Mouse (Mus musculus) megakaryocyte progenitor cell, adult 5-6 weeks (primary cell): ENCODE data around the gene Rpl4. TPM values are rescaled to one million over a fixed set of nuclear protein-coding genes. Genes with fewer than 3 reads are reported as not detected.

Experiments used
- total RNA-seq, 2 experiments: library from RNA; stranded (forward) in 1 of 2; stranded (reverse) in 1 of 2; fragments of 157-497, 149-512 nt in 1 of 2; fragments of 200-1000 nt in 1 of 2; gene quantifications; 2 replicates each; pipeline versions ENCODE4 v1.2.3 to v1.2.4; 2015 to 2017

The Rpl4 gene
- total RNA-seq, 2 experiments from 2014 or later = 2,914 to 4,331 TPM

Other genes starting within 250 kb of the Rpl4 start
- 0.34 and 0.72 TPM in 2 replicates for gene Smad6, start 151.3 kb upstream of the Rpl4 start, total RNA-seq (2015)
- gene Smad6, start 151.3 kb upstream of the Rpl4 start, total RNA-seq (2017) = 1.2 TPM in 2 replicates
- gene Lctl, start 56.2 kb upstream of the Rpl4 start, total RNA-seq (2015) = not detected in 2 replicates
- not detected in 2 replicates for gene Lctl, start 56.2 kb upstream of the Rpl4 start, total RNA-seq (2017)
- gene Zwilch, start 271 bp upstream of the Rpl4 start, total RNA-seq (2015) = 37.7 and 48.5 TPM in 2 replicates
- 134 and 155 TPM in 2 replicates for gene Zwilch, start 271 bp upstream of the Rpl4 start, total RNA-seq (2017)
- 16.5 and 20.7 TPM in 2 replicates for gene Snapc5, start 5.9 kb downstream of the Rpl4 start, total RNA-seq (2015)
- gene Snapc5, start 5.9 kb downstream of the Rpl4 start, total RNA-seq (2017) = 47.4 and 48.2 TPM in 2 replicates
- 0.62 and 0.88 TPM in 2 replicates for gene Uchl4, start 61.8 kb downstream of the Rpl4 start, total RNA-seq (2015)
- 1.1 and 1.4 TPM in 2 replicates for gene Uchl4, start 61.8 kb downstream of the Rpl4 start, total RNA-seq (2017)
- 34.0 and 38.3 TPM in 2 replicates for gene Map2k1, start 80.3 kb downstream of the Rpl4 start, total RNA-seq (2015)
- 47.0 and 54.7 TPM in 2 replicates for gene Map2k1, start 80.3 kb downstream of the Rpl4 start, total RNA-seq (2017)
- 280 and 286 TPM in 2 replicates for gene Tipin, start 108.2 kb downstream of the Rpl4 start, total RNA-seq (2015)
- gene Tipin, start 108.2 kb downstream of the Rpl4 start, total RNA-seq (2017) = 316 and 335 TPM in 2 replicates
- 14.2 and 14.9 TPM in 2 replicates for gene Dis3l, start 167.9 kb downstream of the Rpl4 start, total RNA-seq (2015)
- gene Dis3l, start 167.9 kb downstream of the Rpl4 start, total RNA-seq (2017) = 17.8 and 20.7 TPM in 2 replicates
- not detected in 2 replicates for gene Megf11, start 212.3 kb downstream of the Rpl4 start, total RNA-seq (2015)
- gene Megf11, start 212.3 kb downstream of the Rpl4 start, total RNA-seq (2017) = 0.03 TPM in 1 of 2 replicates, not detected in the other